Mouse (Mus musculus): ENCODE data around the gene Ugt1a6a. TPM values are rescaled to one million over a fixed set of nuclear protein-coding genes. Genes with fewer than 3 reads are reported as not detected.
"Not testable (repeated sequence)": the region's sequence is repeated elsewhere in the genome, so short reads cannot be mapped to it uniquely, and the experiment has no call there.

Ugt1a6a gene
- polyA plus RNA-seq (2015; fragmentation: Nextera tagmentation; extraction: Ambion mirVana) = 3.7 and 3.8 TPM in 2 replicates

DNA sequence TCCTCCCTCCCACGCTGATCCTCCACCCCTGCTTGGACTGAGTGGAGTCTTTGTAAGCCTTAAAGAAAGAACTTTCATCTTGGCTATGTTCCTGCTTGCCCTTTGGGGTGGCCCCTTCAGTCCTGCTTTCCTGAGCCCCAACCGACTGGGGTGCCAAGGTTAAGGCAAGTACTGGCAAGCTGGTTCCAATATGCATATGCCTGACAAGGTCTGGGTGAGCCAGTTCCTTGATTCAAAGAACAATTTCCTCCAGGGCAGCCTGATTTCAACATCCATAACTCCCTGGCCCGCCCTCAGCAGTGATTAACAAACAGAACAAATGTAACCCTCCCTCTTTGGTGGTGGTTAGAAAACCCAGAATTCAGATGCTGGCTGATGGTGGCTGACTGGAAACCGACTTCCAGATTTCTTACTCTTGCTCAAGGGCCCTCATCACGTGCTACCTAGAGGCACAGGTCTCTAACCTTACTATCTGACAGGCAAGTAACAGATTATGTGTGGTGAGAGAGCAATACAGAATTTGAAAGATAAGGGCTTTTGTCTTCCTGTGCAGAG, at the start of gene Ugt1a6a:
Gene Ugt1a6a (plus strand): TSS at position 353 of the 555 bp plus-strand sequence.
- H3K27ac ChIP-seq (replicated peaks) = peak within 1 kb of the TSS; percentile 57
- peak; percentile 81 for ATAC-seq (ENCODE audit: low FRiP score, low read depth)
- not testable (repeated sequence) for H3K4me3 ChIP-seq; H3K9me3 ChIP-seq; H3K36me3 ChIP-seq; H3K4me2 ChIP-seq; H3K27me3 ChIP-seq; H3K4me1 ChIP-seq (replicated peaks); H3K9ac ChIP-seq
- WGBS = 46% methylated on average over 5 of the region's 5 CpGs

DNA sequence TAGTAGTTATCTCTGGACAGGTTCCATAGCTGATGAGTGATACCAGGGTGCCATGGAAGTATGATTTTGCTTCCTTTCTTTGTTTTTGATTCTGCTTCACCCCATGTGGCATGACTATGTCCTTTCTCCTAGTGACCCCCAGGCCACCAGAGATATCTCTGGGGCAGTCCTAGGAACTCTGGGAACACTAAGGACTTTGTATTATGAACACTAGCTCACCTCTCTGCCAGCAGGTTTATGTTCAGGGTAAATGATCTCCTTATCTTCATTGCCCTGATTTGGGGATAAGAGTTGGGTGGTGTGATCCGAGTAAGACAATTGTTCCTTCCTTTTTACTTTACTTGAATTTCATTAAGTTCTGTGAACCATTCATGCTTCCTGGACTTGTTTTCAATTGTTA, 48.5 kb upstream of the Ugt1a6a start:
- Histone ChIP-seq H3K9ac (no peak overlapping the region), H3K9me3 (no peaks in the 10 kb centered on the region), H3K36me3 (no peaks in the 10 kb centered on the region), H3K4me2 (no peak overlapping the region), H3K27me3 (no peaks in the 10 kb centered on the region), H3K4me1 (replicated peaks) (no peaks in the 10 kb centered on the region), H3K4me3 (no peak overlapping the region), H3K27ac (replicated peaks) (no peak overlapping the region)
- no peak for ATAC-seq (ENCODE audit: low FRiP score, low read depth)
- 88% methylated on average over 1 of the region's 1 CpGs for WGBS

DNA sequence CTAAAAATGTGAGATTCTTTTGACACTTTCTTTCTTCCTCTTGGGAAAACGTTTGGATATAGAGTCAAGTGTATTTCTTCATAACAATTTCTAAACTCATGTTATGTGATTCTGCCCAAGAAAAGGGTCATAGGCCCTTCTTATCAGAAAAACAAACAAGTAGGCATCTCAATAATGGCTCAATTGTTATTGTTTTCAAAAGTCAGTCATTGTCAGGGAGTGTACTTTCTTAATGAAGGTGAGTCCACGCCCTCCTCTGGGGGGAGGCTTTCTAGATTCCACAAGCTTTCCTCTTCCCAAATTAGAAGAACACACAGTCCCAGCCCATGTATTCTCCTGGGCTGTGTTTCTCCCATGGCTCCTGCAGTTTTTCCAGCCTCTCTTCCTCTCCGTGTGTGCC, 47.1 kb upstream of the Ugt1a6a start, which contains the start of gene Ugt1a8:
Gene Ugt1a8 (plus strand): TSS at position 301 of the 400 bp plus-strand sequence.
- 84% methylated on average over 3 of the region's 3 CpGs for WGBS
- no peaks in the 10 kb centered on the region for H3K4me1 ChIP-seq (replicated peaks)
- no peaks in the 10 kb centered on the region for H3K27me3 ChIP-seq
- no peaks in the 10 kb centered on the region for H3K36me3 ChIP-seq
- no peaks in the 10 kb centered on the region for H3K9me3 ChIP-seq
- no peak within 1 kb of the TSS for H3K27ac ChIP-seq (replicated peaks)
- H3K4me2 ChIP-seq = no peak within 1 kb of the TSS
- H3K4me3 ChIP-seq = no peak within 1 kb of the TSS
- no peak within 1 kb of the TSS for H3K9ac ChIP-seq
- no peak for ATAC-seq (ENCODE audit: low FRiP score, low read depth)

DNA sequence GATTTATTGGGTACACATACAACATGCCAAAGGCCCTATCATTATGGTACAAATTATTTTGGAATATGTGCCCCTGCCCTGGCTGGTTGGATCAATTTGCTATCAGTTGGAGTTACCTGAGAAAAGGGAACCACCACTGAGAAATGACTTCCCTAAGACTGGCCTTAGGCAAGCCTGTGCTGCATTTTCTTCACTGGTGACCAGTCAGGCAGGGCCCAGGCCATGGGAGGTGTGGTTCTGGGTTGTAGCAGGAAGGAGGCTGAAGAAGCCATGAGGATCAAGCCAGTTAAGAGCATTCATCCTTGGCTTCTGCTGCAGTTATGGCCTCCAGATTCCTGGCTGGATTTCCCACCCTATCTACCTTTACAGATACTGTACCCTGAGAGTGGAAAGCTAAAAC, 42.3 kb upstream of the Ugt1a6a start:
- no peaks in the 10 kb centered on the region for H3K36me3 ChIP-seq
- H3K4me3 ChIP-seq = no peak overlapping the region
- no peak overlapping the region for H3K4me2 ChIP-seq
- H3K27me3 ChIP-seq = no peaks in the 10 kb centered on the region
- H3K4me1 ChIP-seq (replicated peaks) = no peaks in the 10 kb centered on the region
- no peak overlapping the region for H3K27ac ChIP-seq (replicated peaks)
- no peak for ATAC-seq (ENCODE audit: low FRiP score, low read depth)
- H3K9ac ChIP-seq = no peak overlapping the region
- H3K9me3 ChIP-seq = no peaks in the 10 kb centered on the region

DNA sequence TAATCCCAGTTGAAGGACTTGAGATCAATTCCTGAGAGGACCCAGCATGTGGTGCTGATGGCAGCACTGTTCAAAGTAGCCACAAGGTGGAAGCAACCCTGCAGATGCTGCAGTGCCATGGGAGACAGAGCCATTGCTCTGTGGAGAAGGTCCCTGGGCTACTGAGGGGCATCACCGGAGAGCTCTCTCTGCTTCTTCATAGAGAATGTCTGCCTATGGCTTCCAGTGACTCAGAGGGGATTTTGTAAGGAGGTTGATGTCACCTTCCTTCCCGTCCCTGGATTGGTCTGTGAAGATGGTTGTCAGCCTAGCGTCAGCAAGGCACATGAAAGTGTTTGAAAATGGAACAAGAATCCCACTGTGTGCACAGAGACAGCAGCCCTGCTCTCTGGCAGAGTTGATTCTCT, 40.3 kb upstream of the Ugt1a6a start:
- 88% methylated on average over 3 of the region's 3 CpGs for WGBS
- H3K4me2 ChIP-seq; H3K4me3 ChIP-seq; H3K27me3 ChIP-seq; ATAC-seq (ENCODE audit: low FRiP score, low read depth); H3K36me3 ChIP-seq; H3K4me1 ChIP-seq (replicated peaks); H3K27ac ChIP-seq (replicated peaks); H3K9me3 ChIP-seq; H3K9ac ChIP-seq: not testable (repeated sequence)

DNA sequence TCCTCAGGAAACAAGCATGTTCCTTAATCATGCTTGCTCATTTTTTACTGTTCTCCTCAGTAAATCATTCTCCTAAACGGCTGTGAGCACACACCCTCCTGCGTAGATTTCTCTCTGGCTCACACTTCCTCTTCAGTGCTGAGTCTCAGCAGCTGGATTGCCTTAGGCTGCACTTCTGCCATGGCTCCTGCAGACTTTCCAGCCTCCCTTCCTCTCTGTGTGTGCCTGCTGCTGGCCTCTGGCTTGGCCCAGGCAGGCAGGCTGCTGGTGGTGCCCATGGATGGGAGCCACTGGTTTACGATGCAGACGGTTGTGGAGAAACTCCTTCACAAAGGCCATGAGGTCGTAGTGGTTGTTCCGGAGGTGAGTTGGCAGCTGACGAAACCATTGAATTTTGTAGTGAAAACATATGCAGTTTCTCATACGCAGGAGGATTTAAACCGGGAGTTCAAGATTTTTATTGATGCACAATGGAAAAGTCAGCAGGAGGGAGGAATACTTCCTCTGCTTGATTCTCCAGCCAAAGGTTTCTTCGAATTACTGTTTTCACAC, 39.6 kb upstream of the Ugt1a6a start, which contains the start of gene Ugt1a7c:
Gene Ugt1a7c (plus strand): TSS at position 122 of the 552 bp plus-strand sequence.
- no peaks in the 10 kb centered on the region for H3K9me3 ChIP-seq
- no peak for ATAC-seq (ENCODE audit: low FRiP score, low read depth)
- H3K4me2 ChIP-seq = no peak within 1 kb of the TSS
- H3K36me3 ChIP-seq = no peaks in the 10 kb centered on the region
- no peaks in the 10 kb centered on the region for H3K4me1 ChIP-seq (replicated peaks)
- H3K27me3 ChIP-seq = no peaks in the 10 kb centered on the region
- no peak within 1 kb of the TSS for H3K9ac ChIP-seq
- H3K4me3 ChIP-seq = no peak within 1 kb of the TSS
- 78% methylated on average over 10 of the region's 10 CpGs for WGBS
- no peak within 1 kb of the TSS for H3K27ac ChIP-seq (replicated peaks)

DNA sequence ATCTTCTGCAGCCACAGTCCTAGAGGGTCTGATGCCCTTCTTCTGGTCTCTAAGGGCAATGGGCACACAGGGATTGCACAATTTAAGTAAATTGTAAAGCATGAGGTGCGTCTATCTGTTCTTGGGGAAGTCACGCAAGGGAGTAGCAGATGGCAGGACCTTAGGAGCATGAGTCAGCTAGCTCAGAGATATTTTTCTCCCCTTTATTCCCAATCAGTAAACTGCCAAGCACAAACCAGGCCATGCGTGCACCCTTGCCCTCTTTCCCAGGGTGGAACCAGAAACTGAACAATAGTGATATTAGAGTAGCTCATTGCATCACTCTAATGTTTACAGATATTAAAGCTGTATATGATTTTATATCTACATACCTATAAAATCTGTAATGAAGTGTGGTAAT, 36.1 kb upstream of the Ugt1a6a start:
- H3K4me2 ChIP-seq; H3K4me1 ChIP-seq (replicated peaks); ATAC-seq (ENCODE audit: low FRiP score, low read depth); H3K36me3 ChIP-seq; H3K9ac ChIP-seq; H3K4me3 ChIP-seq; H3K9me3 ChIP-seq; H3K27ac ChIP-seq (replicated peaks); H3K27me3 ChIP-seq: not testable (repeated sequence)
- 93% methylated on average over 3 of the region's 3 CpGs for WGBS

DNA sequence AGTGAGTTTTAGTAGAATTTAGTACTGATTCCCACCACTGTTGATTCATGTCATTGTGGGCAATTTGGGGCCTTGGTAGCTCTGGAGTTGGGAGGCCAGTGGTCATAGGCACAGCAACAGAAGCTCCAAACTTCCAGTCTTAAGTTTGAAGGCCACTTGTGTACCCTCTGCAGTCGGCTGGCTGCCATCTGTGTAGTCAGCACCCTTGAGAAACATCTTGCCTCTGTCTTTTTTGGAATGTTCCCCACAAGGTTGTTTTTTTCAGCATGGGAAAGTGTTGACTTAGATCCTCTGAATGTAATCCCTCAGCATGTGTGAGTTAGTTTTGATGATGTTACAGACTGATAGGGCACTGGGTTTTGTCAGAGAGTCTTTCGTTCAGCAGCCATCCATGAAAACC, 34.9 kb upstream of the Ugt1a6a start:
- 77% methylated on average over 2 of the region's 2 CpGs for WGBS
- not testable (repeated sequence) for H3K27me3 ChIP-seq; H3K4me1 ChIP-seq (replicated peaks); H3K36me3 ChIP-seq; H3K27ac ChIP-seq (replicated peaks); H3K9ac ChIP-seq; H3K4me2 ChIP-seq; ATAC-seq (ENCODE audit: low FRiP score, low read depth); H3K9me3 ChIP-seq; H3K4me3 ChIP-seq

DNA sequence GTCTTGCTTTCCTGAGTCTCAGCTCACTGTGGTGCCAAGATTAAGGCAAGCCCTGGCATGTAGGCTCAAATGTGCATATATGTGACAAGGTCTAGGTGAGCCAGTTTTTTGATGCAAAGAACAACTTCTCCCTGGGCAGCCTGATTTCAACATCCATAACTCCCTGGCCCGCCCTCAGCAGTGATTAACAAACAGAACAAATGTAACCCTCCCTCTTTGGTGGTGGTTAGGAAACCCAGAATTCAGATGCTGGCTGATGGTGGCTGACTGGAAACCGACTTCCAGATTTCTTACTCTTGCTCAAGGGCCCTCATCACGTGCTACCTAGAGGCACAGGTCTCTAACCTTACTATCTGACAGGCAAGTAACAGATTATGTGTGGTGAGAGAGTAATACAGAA, 31.6 kb upstream of the Ugt1a6a start, which contains the start of gene Ugt1a6b:
Gene Ugt1a6b (plus strand): TSS at position 234 of the 400 bp plus-strand sequence.
- H3K4me1 ChIP-seq (replicated peaks); ATAC-seq (ENCODE audit: low FRiP score, low read depth); H3K27me3 ChIP-seq; H3K9ac ChIP-seq; H3K27ac ChIP-seq (replicated peaks); H3K4me3 ChIP-seq; H3K36me3 ChIP-seq; H3K4me2 ChIP-seq; H3K9me3 ChIP-seq: not testable (repeated sequence)
- WGBS = 84% methylated on average over 3 of the region's 3 CpGs

DNA sequence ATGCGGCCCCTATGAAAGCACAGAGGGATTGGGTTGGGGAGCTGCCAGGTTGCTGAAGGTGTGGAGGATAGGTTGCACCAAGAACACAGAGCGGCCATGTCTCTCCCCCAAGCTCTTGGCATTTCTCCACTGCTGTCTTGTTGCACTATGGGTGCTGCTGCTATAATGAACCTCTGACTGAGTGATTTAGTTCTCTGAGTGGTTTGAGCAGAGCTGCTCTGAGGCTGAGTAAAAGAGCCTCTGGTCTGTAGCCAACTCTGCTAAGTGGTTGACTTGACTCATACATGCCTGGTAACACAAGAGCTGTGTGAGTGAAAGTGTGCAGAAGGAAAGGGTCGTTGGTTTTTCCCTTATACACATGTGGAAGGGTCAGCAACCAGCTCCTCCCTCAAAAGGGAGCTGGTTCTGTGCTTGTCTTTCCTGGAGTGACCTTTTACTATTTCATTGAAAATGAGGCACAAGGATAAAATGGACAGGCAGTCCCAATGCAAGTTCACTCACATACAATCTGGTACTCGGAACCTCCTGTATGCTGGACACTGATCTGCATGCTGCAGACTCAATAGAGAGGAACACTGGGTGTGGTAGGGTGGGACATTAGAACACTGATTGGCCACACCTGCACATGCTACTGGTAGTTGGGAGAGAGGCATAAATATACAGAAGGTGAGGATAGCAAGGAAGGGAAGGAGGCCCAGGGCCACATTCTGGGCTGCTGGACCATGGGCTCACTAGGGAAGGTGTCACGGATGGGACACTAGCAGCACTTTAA, 30.7 kb upstream of the Ugt1a6a start:
- ATAC-seq (ENCODE audit: low FRiP score, low read depth); H3K27me3 ChIP-seq; H3K36me3 ChIP-seq; H3K4me3 ChIP-seq; H3K9me3 ChIP-seq; H3K27ac ChIP-seq (replicated peaks); H3K9ac ChIP-seq; H3K4me1 ChIP-seq (replicated peaks); H3K4me2 ChIP-seq: not testable (repeated sequence)
- 87% methylated on average over 5 of the region's 5 CpGs for WGBS

DNA sequence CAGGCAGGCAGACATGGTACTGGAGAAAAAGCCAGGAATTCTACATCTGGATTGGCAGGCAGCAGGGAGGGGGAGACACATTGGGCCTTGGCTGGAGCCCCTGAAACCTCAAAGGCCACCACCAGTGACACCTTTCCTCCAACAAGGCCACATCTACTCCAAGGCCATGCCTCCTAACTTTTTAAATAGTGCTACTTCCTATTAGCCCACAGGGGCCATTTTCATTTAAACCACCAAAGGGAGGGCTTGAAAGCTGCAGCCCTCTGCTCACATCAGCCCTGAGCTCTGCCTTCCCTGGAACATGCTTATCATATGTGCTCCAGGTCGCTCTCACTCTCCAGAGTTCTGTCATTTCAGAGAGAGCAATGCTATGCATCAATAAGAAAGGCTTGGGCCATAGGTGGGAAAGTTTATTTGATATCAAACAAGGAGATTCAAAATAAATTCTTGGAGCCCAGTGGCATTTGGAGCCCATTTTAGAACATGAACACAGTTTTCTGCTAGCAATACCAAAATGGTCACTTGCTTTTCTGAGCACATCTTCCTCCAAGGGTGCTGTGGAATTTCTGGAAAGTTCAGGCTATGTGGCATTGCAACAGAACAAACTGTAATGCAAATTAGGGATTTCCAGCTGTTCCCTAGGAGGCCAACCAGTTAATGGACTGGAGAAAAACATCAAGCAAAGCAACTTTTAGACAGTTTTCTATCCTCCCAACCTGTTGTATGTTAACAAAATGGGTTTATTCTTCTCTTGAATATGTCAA, 29.8 kb upstream of the Ugt1a6a start:
- Histone ChIP-seq H3K4me1 (replicated peaks) (no peaks in the 10 kb centered on the region), H3K4me2 (no peak overlapping the region), H3K9me3 (no peaks in the 10 kb centered on the region), H3K27me3 (no peaks in the 10 kb centered on the region), H3K4me3 (no peak overlapping the region), H3K9ac (no peak overlapping the region), H3K27ac (replicated peaks) (no peak overlapping the region), H3K36me3 (no peaks in the 10 kb centered on the region)
- WGBS = 88% methylated on average over 1 of the region's 1 CpGs
- no peak for ATAC-seq (ENCODE audit: low FRiP score, low read depth)

DNA sequence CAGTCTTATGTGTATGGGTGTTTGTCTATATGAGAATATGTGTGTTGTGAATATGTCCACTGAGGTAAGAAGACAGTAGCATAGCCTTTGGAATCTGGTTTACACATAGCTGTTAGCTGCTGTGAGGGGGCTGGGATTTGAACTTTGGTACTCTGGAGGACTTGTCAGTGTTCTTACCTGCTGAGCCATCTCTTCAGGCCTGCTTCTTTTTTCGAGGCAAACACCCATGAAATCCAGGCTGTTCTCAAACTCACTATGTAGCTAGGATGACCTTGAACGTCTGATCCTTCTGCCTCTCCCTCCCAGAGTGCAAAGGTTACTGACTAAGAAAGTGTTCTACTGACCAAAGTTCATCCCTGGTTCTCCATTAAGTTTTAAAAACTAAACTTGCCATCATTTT, 29.0 kb upstream of the Ugt1a6a start:
- H3K9ac ChIP-seq = no peak overlapping the region
- no peaks in the 10 kb centered on the region for H3K36me3 ChIP-seq
- no peaks in the 10 kb centered on the region for H3K27me3 ChIP-seq
- H3K4me3 ChIP-seq = no peak overlapping the region
- H3K4me1 ChIP-seq (replicated peaks) = no peaks in the 10 kb centered on the region
- H3K27ac ChIP-seq (replicated peaks) = no peak overlapping the region
- 78% methylated on average over 2 of the region's 2 CpGs for WGBS
- no peaks in the 10 kb centered on the region for H3K9me3 ChIP-seq
- no peak for ATAC-seq (ENCODE audit: low FRiP score, low read depth)
- H3K4me2 ChIP-seq = no peak overlapping the region

All from hindbrain, embryonic 15.5 days (tissue).